Mouse (Mus musculus) bone marrow macrophage, adult 2 months (primary cell): ENCODE data around the gene Atp13a4. TPM values are rescaled to one million over a fixed set of nuclear protein-coding genes. Genes with fewer than 3 reads are reported as not detected.

Experiments
- H3K27ac ChIP-seq: 2 replicates; pipeline ENCODE4 v1.5.1; 2012; ENCODE audit warnings: low read depth, low read length; ENCODE audit not compliant: insufficient read depth
- H3K4me1 ChIP-seq: 2 replicates; pipeline ENCODE4 v1.6.1; 2012; ENCODE audit warnings: low read length; ENCODE audit not compliant: control insufficient read depth, insufficient read depth
- H3K4me3 ChIP-seq: 2 replicates; pipeline ENCODE4 v1.5.1; 2012; ENCODE audit warnings: mild to moderate bottlenecking, low read length, moderate library complexity; ENCODE audit not compliant: insufficient read depth
- CTCF ChIP-seq: IDR thresholded peaks from 2 replicates; pipeline ENCODE4 v1.5.1; 2012; ENCODE audit warnings: low read depth, mild to moderate bottlenecking, low read length, moderate library complexity
- POLR2A ChIP-seq: IDR thresholded peaks from 2 replicates; pipeline ENCODE4 v1.6.1; 2012; ENCODE audit warnings: mild to moderate bottlenecking, low read depth, low read length, borderline replicate concordance
- polyA plus RNA-seq: library from polyadenylated mRNA; stranded (reverse); fragments of >200 nt; gene quantifications from 2 replicates; pipeline ENCODE4 v1.2.4, GENCODE M21; 2012; ENCODE audit not compliant: missing spikeins, insufficient read depth, insufficient read length

The Atp13a4 gene
- polyA plus RNA-seq, 1 experiment, result not detected

- Histone ChIP-seq H3K4me1 (no peaks in the 10 kb centered on the region), H3K27ac (no peak overlapping the region), H3K4me3 (no peak overlapping the region)
- TF ChIP-seq POLR2A (no peak), CTCF (no peak)
Observed at GRCm38 (mm10) chr16:29539906-29540305, 4.8 kb downstream of the Atp13a4 start.

DNA sequence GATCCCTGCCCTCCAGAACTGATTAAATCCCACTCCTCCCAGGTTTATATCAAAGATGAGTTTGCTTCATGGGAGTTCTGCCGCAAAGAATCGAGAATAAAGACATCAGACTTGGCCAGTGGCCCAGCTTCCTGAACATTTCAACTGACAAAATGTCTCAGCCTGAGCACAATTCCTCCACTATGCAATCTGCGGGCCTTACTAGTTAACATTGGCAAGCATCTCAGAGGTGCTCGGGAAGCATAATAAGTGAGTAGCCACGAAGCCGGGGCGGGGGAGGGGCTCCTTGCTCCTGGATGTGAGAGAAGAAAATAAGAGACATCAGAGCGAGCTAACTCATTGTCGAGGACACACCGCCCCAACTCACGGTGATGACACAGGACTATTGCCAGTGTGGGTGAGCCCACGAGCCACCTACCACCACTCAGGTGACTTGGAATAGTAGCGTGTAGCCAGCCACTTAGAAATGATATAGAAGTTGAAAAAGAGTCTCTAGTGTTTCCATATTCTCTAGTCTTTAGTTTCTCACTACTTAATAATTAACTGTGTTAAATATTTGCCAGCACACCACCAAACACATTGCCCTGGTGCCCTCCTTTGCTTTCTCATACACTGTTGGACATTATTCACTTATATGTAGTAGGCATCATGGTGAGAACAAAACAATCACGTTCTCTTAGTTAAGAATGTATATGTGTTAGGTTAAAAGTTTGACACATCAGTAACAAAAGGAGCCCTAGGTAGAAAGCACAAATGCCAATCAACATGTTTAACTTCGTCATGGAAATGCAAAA is 8.1 kb downstream of the Atp13a4 start:
- Histone ChIP-seq H3K4me3 (no peak overlapping the region), H3K27ac (no peak overlapping the region), H3K4me1 (no peaks in the 10 kb centered on the region)
- TF ChIP-seq CTCF, result no peak
- no peak for TF ChIP-seq POLR2A

GRCm38 (mm10) chr16:29535866-29536265 is 8.8 kb downstream of the Atp13a4 start:
- no peaks in the 10 kb centered on the region for H3K4me1 ChIP-seq
- H3K4me3 ChIP-seq, result no peak overlapping the region
- no peak overlapping the region for H3K27ac ChIP-seq
- TF ChIP-seq POLR2A (no peak), CTCF (no peak)

- TF ChIP-seq POLR2A, result no peak
- no peak for TF ChIP-seq CTCF
- H3K27ac ChIP-seq, result no peak overlapping the region
Observed at GRCm38 (mm10) chr16:29533641-29534040, 11.0 kb downstream of the Atp13a4 start.

DNA sequence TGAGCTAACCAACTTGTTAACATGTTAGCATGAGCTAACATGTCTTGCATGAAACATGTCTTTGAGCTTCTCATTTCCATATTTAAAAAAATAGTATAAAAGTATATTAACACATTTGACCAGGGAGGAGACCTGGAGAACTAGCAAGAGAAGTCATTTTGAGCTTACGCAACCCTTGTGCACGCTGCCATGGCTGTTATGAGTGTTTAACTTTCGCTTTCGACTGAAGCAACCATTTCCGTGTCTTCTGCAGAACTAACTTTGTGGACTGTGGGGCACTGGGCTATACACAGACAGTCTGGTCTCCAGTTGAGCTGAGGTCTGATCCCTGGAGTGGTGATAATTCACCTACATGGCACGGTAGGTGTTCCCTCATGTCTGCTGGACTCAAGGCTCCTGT is 17.6 kb downstream of the Atp13a4 start:
- no peak for TF ChIP-seq POLR2A
- TF ChIP-seq CTCF, result no peak
- Histone ChIP-seq H3K27ac (no peak overlapping the region), H3K4me3 (no peak overlapping the region)

More at GRCm38 (mm10) chr16:29533641-29534040, 11.0 kb downstream of the Atp13a4 start:
- no peak overlapping the region for H3K4me3 ChIP-seq
- no peaks in the 10 kb centered on the region for H3K4me1 ChIP-seq

DNA sequence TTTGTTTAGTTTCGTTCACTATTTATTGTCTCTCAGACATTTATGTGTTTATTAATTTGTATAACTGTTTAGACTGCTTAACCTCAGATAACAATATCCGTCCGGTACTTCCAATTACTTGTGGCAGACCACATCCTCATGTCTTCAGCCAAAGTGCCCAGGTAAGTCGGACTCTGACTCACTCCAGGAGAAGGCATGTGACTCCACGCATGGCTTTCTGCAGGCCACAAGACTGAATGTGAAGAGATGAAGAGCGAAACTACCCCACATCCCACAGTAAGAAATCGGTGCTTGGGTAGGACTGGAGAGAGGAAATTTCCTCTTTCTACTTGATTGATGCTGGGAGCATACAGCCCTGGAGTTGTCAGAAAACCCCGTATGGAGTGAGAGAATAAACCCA is 18.1 kb downstream of the Atp13a4 start:
- Histone ChIP-seq H3K27ac (no peak overlapping the region), H3K4me1 (peaks cover 2% of the 10 kb centered on the region; the same call in 1 of the 2 replicates), H3K4me3 (no peak overlapping the region)
- TF ChIP-seq CTCF, result no peak
- TF ChIP-seq POLR2A, result no peak

More for the DNA sequence above, 17.6 kb downstream of the Atp13a4 start:
- H3K4me1 ChIP-seq, result peaks cover 2% of the 10 kb centered on the region; the same call in 1 of the 2 replicates

- no peak overlapping the region for H3K4me3 ChIP-seq
- no peak overlapping the region for H3K27ac ChIP-seq
- no peak for TF ChIP-seq POLR2A
- TF ChIP-seq CTCF, result no peak
- no peaks in the 10 kb centered on the region for H3K4me1 ChIP-seq
Observed at GRCm38 (mm10) chr16:29512495-29512894, 32.2 kb downstream of the Atp13a4 start.

DNA sequence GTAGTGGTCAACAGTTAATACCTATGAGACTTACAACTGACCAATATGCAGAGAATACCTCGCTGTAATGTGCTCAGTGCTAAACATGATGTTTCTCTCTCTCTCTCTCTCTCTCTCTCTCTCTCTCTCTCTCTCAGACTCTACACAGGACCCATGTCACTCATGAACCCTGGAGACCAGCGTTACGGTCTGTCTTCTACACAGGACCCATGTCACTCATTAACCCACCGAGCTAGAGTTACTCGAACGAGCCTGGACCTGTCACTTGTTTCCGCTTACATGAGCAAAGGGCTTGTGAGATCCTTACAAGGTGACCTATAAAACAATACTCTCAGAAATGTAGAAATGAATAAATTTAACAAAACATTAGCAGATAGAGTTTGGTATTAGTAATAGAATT is 33.9 kb downstream of the Atp13a4 start:
- TF ChIP-seq CTCF (no peak), POLR2A (no peak)
- H3K27ac ChIP-seq, result no peak overlapping the region
- no peak overlapping the region for H3K4me3 ChIP-seq
- H3K4me1 ChIP-seq, result no peaks in the 10 kb centered on the region

DNA sequence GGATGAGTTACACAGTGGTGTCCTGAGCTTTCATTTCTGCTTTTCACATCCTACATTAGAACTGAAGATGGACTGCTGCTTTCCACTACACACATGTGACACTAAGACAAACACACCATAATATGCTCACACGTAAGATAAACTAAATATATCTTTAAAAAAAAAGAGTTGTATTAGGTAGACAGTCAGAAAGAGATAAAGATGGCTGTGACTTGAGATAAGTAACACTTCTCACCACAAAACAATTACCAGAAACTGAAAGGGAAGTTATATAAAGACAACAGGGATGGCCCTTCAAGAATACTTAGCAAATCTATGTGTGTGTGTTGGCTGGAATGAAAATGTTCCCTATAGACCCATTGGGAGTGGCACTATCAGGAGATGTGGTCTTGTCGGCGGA is 34.8 kb downstream of the Atp13a4 start:
- Histone ChIP-seq H3K4me1 (no peaks in the 10 kb centered on the region), H3K4me3 (no peak overlapping the region), H3K27ac (no peak overlapping the region)
- TF ChIP-seq CTCF (no peak), POLR2A (no peak)

DNA sequence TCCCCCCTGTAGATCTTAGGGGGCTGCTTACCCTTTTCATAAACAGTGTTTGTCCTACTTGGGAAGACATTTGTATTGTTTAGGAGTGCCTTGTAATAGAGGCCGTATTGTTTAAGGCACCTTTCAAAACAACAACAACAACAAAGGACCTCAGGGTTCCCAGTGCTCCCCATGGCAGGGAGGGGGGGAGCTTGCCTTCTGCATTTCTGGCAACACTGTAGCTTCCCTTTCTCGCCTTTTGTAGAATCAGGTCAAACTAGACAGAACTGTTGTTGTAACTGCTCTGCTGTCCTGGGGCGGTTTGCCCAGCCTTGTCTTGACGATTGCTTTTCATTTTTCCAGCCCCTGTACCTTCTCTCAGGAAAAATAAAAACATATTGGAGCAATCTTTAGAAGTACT is 40.0 kb downstream of the Atp13a4 start:
- Histone ChIP-seq H3K4me1 (no peaks in the 10 kb centered on the region), H3K4me3 (no peak overlapping the region), H3K27ac (no peak overlapping the region)
- TF ChIP-seq CTCF (no peak), POLR2A (no peak)

DNA sequence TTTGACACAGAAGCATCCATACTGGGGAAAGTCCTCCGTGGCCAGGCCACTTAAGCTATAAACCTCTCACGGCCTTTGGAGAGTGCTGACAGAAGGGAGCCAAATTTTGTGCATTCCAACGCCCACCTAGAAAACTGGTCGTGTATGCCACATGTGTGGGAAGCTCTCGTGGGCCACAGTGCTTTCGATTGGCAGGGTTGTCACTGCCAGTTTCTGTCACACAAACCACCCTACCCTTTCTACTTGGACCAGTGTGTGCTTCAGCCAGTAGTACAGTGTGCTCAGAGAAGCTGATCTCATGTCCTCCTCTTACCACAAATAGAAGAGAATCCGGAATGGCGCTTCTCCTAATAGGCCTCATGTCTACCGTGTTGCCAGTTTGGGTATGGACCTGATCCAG is 40.5 kb downstream of the Atp13a4 start:
- TF ChIP-seq POLR2A (no peak), CTCF (no peak)
- H3K4me1 ChIP-seq, result no peaks in the 10 kb centered on the region

More for the DNA sequence above, 40.5 kb downstream of the Atp13a4 start:
- Histone ChIP-seq H3K4me3 (no peak overlapping the region), H3K27ac (no peak overlapping the region)
